Mouse (Mus musculus) midbrain, embryonic 13.5 days (tissue): ENCODE data around the gene Rfc3. TPM values are rescaled to one million over a fixed set of nuclear protein-coding genes. Genes with fewer than 3 reads are reported as not detected.
"Not testable (repeated sequence)": the region's sequence is repeated elsewhere in the genome, so short reads cannot be mapped to it uniquely, and the experiment has no call there.

Experiments
- ATAC-seq: fragments of 200-750 bp; cut with Nextera tagmentation; 2 replicates; pipeline ENCODE4 v1.8.0; 2017; ENCODE audit warnings: mild to moderate bottlenecking, moderate TSS enrichment, moderate library complexity
- H3K27ac ChIP-seq: fragments of 300-500 bp; sonication (generic); 2 replicates; pipeline ENCODE4 v1.5.1; 2015; ENCODE audit warnings: inconsistent platforms, mild to moderate bottlenecking, moderate library complexity
- H3K27me3 ChIP-seq: fragments of 300-500 bp; sonication (generic); 2 replicates; pipeline ENCODE4 v1.6.1; 2015; ENCODE audit warnings: mild to moderate bottlenecking, inconsistent platforms
- H3K36me3 ChIP-seq: fragments of 300-500 bp; sonication (generic); 2 replicates; pipeline ENCODE4 v1.6.1; 2015; ENCODE audit warnings: mild to moderate bottlenecking, inconsistent platforms
- H3K4me1 ChIP-seq: fragments of 300-500 bp; sonication (generic); replicated peaks from 2 replicates; pipeline ENCODE4 v1.6.1; 2015; ENCODE audit warnings: inconsistent platforms
- H3K4me2 ChIP-seq: fragments of 300-500 bp; sonication (generic); replicated peaks from 2 replicates; pipeline ENCODE4 v1.6.1; 2015; ENCODE audit warnings: moderate library complexity, mild to moderate bottlenecking, inconsistent platforms
- H3K4me3 ChIP-seq: fragments of 300-500 bp; sonication (generic); replicated peaks from 2 replicates; pipeline ENCODE4 v1.5.1; 2015; ENCODE audit warnings: mild to moderate bottlenecking, inconsistent platforms
- H3K9ac ChIP-seq: fragments of 300-500 bp; sonication (generic); replicated peaks from 2 replicates; pipeline ENCODE4 v1.6.1; 2015; ENCODE audit warnings: mild to moderate bottlenecking, inconsistent platforms
- H3K9me3 ChIP-seq: fragments of 300-500 bp; sonication (generic); 2 replicates; pipeline ENCODE4 v1.6.1; 2016; ENCODE audit warnings: mild to moderate bottlenecking, inconsistent platforms
- WGBS: fragments of 180-500 bp; shearing (Covaris S2); methylation state at CpG from one replicate; pipeline ENCODE4 v1.1.7; 2015; 5-methylcytosine and 5-hydroxymethylcytosine counted together
- polyA plus RNA-seq: library from polyadenylated mRNA; unstranded; fragments of >200 nt; fragmentation: Nextera tagmentation; extraction: Ambion mirVana; gene quantifications from 2 replicates; pipeline ENCODE4 v1.2.1, GENCODE M21; 2015

The Rfc3 gene
- polyA plus RNA-seq, result 79.4 and 94.0 TPM in 2 replicates

- peak; percentile 99 for ATAC-seq
- Histone ChIP-seq H3K4me3 (peak within 1 kb of the TSS; percentile 70), H3K4me2 (peak within 1 kb of the TSS; percentile 74), H3K27me3 (no peaks in the 10 kb centered on the region), H3K36me3 (peaks cover 33% of the 10 kb centered on the region), H3K9me3 (no peaks in the 10 kb centered on the region), H3K9ac (peak within 1 kb of the TSS; percentile 88), H3K4me1 (peaks cover 13% of the 10 kb centered on the region), H3K27ac (peak within 1 kb of the TSS; percentile 71)
- under 1% methylated on average over 42 of the region's 42 CpGs for WGBS
These were observed at the start of gene Rfc3 for GRCm38 (mm10) chr5:151650700-151651410. Gene Rfc3 (minus strand): TSS chr5:151651242.

- H3K9me3 ChIP-seq, H3K4me2 ChIP-seq, H3K4me3 ChIP-seq, H3K9ac ChIP-seq, H3K4me1 ChIP-seq, H3K27me3 ChIP-seq, H3K27ac ChIP-seq, H3K36me3 ChIP-seq, ATAC-seq: not testable (repeated sequence)
- WGBS, result 89% methylated on average over 13 of the region's 13 CpGs
These were observed 42.6 kb upstream of the Rfc3 start for GRCm38 (mm10) chr5:151693636-151694035.

GRCm38 (mm10) chr5:151686606-151687525 lies 35.8 kb upstream of the Rfc3 start:
- no peaks in the 10 kb centered on the region for H3K4me1 ChIP-seq
- no peaks in the 10 kb centered on the region for H3K36me3 ChIP-seq
- no peaks in the 10 kb centered on the region for H3K9me3 ChIP-seq
- H3K4me3 ChIP-seq, result no peak overlapping the region
- H3K27ac ChIP-seq, result no peak overlapping the region
- H3K4me2 ChIP-seq, result peak overlapping the region; percentile 32
- H3K27me3 ChIP-seq, result no peaks in the 10 kb centered on the region
- H3K9ac ChIP-seq, result no peak overlapping the region
- 30% methylated on average over 15 of the region's 15 CpGs for WGBS
- ATAC-seq, result peak; percentile 95

- no peaks in the 10 kb centered on the region for H3K4me1 ChIP-seq
- no peaks in the 10 kb centered on the region for H3K27me3 ChIP-seq
- H3K36me3 ChIP-seq, result no peaks in the 10 kb centered on the region
- H3K4me2 ChIP-seq, result no peak overlapping the region
- no peaks in the 10 kb centered on the region for H3K9me3 ChIP-seq
- 94% methylated on average over 4 of the region's 4 CpGs for WGBS
- no peak overlapping the region for H3K9ac ChIP-seq
- no peak overlapping the region for H3K27ac ChIP-seq
- no peak for ATAC-seq
- no peak overlapping the region for H3K4me3 ChIP-seq
These were observed 11.2 kb upstream of the Rfc3 start for GRCm38 (mm10) chr5:151662207-151662606.

- no peak for ATAC-seq
- WGBS, result 64% methylated on average over 3 of the region's 3 CpGs
These were observed 356 bp upstream of the Rfc3 start for GRCm38 (mm10) chr5:151651411-151651784.

GRCm38 (mm10) chr5:151644845-151645244 lies 6.2 kb downstream of the Rfc3 start:
- no peaks in the 10 kb centered on the region for H3K9me3 ChIP-seq
- no peak overlapping the region for H3K4me2 ChIP-seq
- WGBS, result 93% methylated on average over 7 of the region's 7 CpGs
- H3K9ac ChIP-seq, result no peak overlapping the region
- no peaks in the 10 kb centered on the region for H3K27me3 ChIP-seq
- ATAC-seq, result no peak
- peaks cover 91% of the 10 kb centered on the region for H3K36me3 ChIP-seq
- H3K27ac ChIP-seq, result no peak overlapping the region
- H3K4me3 ChIP-seq, result no peak overlapping the region
- peaks cover 8% of the 10 kb centered on the region for H3K4me1 ChIP-seq

More at GRCm38 (mm10) chr5:151651411-151651784, 356 bp upstream of the Rfc3 start:
- Histone ChIP-seq H3K9ac (no peak overlapping the region), H3K27ac (peak overlapping the region; percentile 71), H3K9me3 (no peaks in the 10 kb centered on the region), H3K4me2 (peak overlapping the region; percentile 74; the same call in 1 of the 2 replicates), H3K4me3 (peak overlapping the region; percentile 70; the same call in 1 of the 2 replicates), H3K27me3 (no peaks in the 10 kb centered on the region), H3K4me1 (peaks cover 13% of the 10 kb centered on the region), H3K36me3 (peaks cover 27% of the 10 kb centered on the region)

- Histone ChIP-seq H3K9ac (no peak overlapping the region), H3K9me3 (no peaks in the 10 kb centered on the region), H3K4me2 (no peak overlapping the region), H3K27me3 (no peaks in the 10 kb centered on the region), H3K4me1 (no peaks in the 10 kb centered on the region), H3K36me3 (peaks cover 79% of the 10 kb centered on the region), H3K4me3 (no peak overlapping the region), H3K27ac (no peak overlapping the region)
- no peak for ATAC-seq
- WGBS, result 96% methylated on average over 5 of the region's 5 CpGs
These were observed 8.2 kb downstream of the Rfc3 start for GRCm38 (mm10) chr5:151642867-151643266.

GRCm38 (mm10) chr5:151642102-151642501 lies 8.9 kb downstream of the Rfc3 start:
- no peak for ATAC-seq
- H3K27ac ChIP-seq, result no peak overlapping the region
- H3K9me3 ChIP-seq, result no peaks in the 10 kb centered on the region
- no peaks in the 10 kb centered on the region for H3K4me1 ChIP-seq
- WGBS, result 100% methylated on average over 1 of the region's 1 CpGs
- no peak overlapping the region for H3K4me2 ChIP-seq
- peaks cover 72% of the 10 kb centered on the region for H3K36me3 ChIP-seq
- H3K9ac ChIP-seq, result no peak overlapping the region
- no peak overlapping the region for H3K4me3 ChIP-seq
- no peaks in the 10 kb centered on the region for H3K27me3 ChIP-seq

GRCm38 (mm10) chr5:151605921-151606320 lies 45.1 kb downstream of the Rfc3 start, which contains the start of gene Vmn2r18:
Gene Vmn2r18 (minus strand): TSS chr5:151606021.
- H3K27ac ChIP-seq, result no peak within 1 kb of the TSS
- H3K9ac ChIP-seq, result no peak within 1 kb of the TSS
- H3K4me1 ChIP-seq, result no peaks in the 10 kb centered on the region
- H3K36me3 ChIP-seq, result no peaks in the 10 kb centered on the region
- H3K4me3 ChIP-seq, result no peak within 1 kb of the TSS
- H3K9me3 ChIP-seq, result no peaks in the 10 kb centered on the region
- no peaks in the 10 kb centered on the region for H3K27me3 ChIP-seq
- 88% methylated on average over 3 of the region's 3 CpGs for WGBS
- no peak for ATAC-seq
- H3K4me2 ChIP-seq, result no peak within 1 kb of the TSS

GRCm38 (mm10) chr5:151601696-151602095 lies 49.3 kb downstream of the Rfc3 start:
- no peaks in the 10 kb centered on the region for H3K9me3 ChIP-seq
- no peaks in the 10 kb centered on the region for H3K36me3 ChIP-seq
- no peak overlapping the region for H3K4me2 ChIP-seq
- H3K4me1 ChIP-seq, result no peaks in the 10 kb centered on the region
- H3K27ac ChIP-seq, result no peak overlapping the region
- H3K27me3 ChIP-seq, result no peaks in the 10 kb centered on the region
- no peak overlapping the region for H3K9ac ChIP-seq
- 61% methylated on average over 1 of the region's 1 CpGs for WGBS
- H3K4me3 ChIP-seq, result no peak overlapping the region
- no peak for ATAC-seq
